Mouse (Mus musculus) adrenal gland, postnatal 14 days (tissue): Measurements from ENCODE around the gene Dmac2. TPM values are rescaled to one million over a fixed set of nuclear protein-coding genes. Genes with fewer than 3 reads are reported as not detected.

Source experiments
- DNase-seq: peaks from one replicate; pipeline ENCODE4 v3.0.0; 2021; ENCODE audit warnings: mixed read lengths
- total RNA-seq: library from RNA; stranded (reverse); gene quantifications from 2 replicates; pipeline ENCODE4 v1.2.3, GENCODE M21; 2021

Dmac2 gene
- total RNA-seq, 1 experiment from 2014 or later = 37.4 TPM

- no peak for DNase-seq
Measured at GRCm38 (mm10) chr7:25652244-25652759, 33.1 kb downstream of the Dmac2 start.

GRCm38 (mm10) chr7:25655601-25656428 lies 36.6 kb downstream of the Dmac2 start:
- peak; percentile 39 for DNase-seq

GRCm38 (mm10) chr7:25657785-25658184 lies 38.6 kb downstream of the Dmac2 start:
- DNase-seq = peak; percentile 45

- DNase-seq = peak; percentile 99
Measured at GRCm38 (mm10) chr7:25658657-25659472, 39.7 kb downstream of the Dmac2 start, which contains the start of the genes Bckdha and Exosc5. Gene Bckdha, minus strand, starts transcription at chr7:25658981. Gene Exosc5, plus strand, starts transcription at chr7:25659164.

- DNase-seq = no peak
Measured at GRCm38 (mm10) chr7:25666381-25666780, 47.2 kb downstream of the Dmac2 start.

GRCm38 (mm10) chr7:25669158-25669557 lies 49.9 kb downstream of the Dmac2 start:
- DNase-seq = no peak

- no peak for DNase-seq
Measured at GRCm38 (mm10) chr7:25669631-25670030, 50.4 kb downstream of the Dmac2 start.

- no peak for DNase-seq
Measured at GRCm38 (mm10) chr7:25670096-25670495, 50.9 kb downstream of the Dmac2 start.

GRCm38 (mm10) chr7:25671686-25672085 lies 52.5 kb downstream of the Dmac2 start:
- no peak for DNase-seq

- no peak for DNase-seq
Measured at GRCm38 (mm10) chr7:25672442-25672841, 53.2 kb downstream of the Dmac2 start.

- no peak for DNase-seq
Measured at GRCm38 (mm10) chr7:25674297-25674696, 55.1 kb downstream of the Dmac2 start.

- no peak for DNase-seq
Measured at GRCm38 (mm10) chr7:25674719-25675300, 55.6 kb downstream of the Dmac2 start, which contains the start of gene Tmem91. Gene Tmem91, minus strand, starts transcription at chr7:25675166.

Other genes starting within 250 kb of the Dmac2 start
- gene Cnfn, start 249.7 kb upstream of the Dmac2 start, total RNA-seq = not detected in 2 replicates
- gene Lipe, start 220.7 kb upstream of the Dmac2 start, total RNA-seq = 400 and 439 TPM in 2 replicates
- 0.53 TPM in 1 of 2 replicates, not detected in the other for gene Cxcl17, start 206.5 kb upstream of the Dmac2 start, total RNA-seq
- 16.1 and 21.2 TPM in 2 replicates for gene Ceacam1, start 141.8 kb upstream of the Dmac2 start, total RNA-seq
- 1.8 and 5.6 TPM in 2 replicates for gene Ceacam2, start 79.6 kb upstream of the Dmac2 start, total RNA-seq
- not detected in 2 replicates for gene Erich4, start 3.5 kb upstream of the Dmac2 start, total RNA-seq
- gene B3gnt8, start 7.2 kb downstream of the Dmac2 start, total RNA-seq = 3.6 and 6.2 TPM in 2 replicates
- gene Bckdha, start 39.6 kb downstream of the Dmac2 start, total RNA-seq = 255 and 258 TPM in 2 replicates
- 43.3 and 53.2 TPM in 2 replicates for gene Exosc5, start 39.8 kb downstream of the Dmac2 start, total RNA-seq
- 0.78 and 0.86 TPM in 2 replicates for gene Tmem91, start 55.8 kb downstream of the Dmac2 start, total RNA-seq
- 17.8 TPM in 2 replicates for gene B9d2, start 61.4 kb downstream of the Dmac2 start, total RNA-seq
- 52.7 and 68.0 TPM in 2 replicates for gene Tgfb1, start 67.6 kb downstream of the Dmac2 start, total RNA-seq
- 43.8 and 45.0 TPM in 2 replicates for gene Ccdc97, start 99.7 kb downstream of the Dmac2 start, total RNA-seq
- 119 and 130 TPM in 2 replicates for gene Hnrnpul1, start 135.3 kb downstream of the Dmac2 start, total RNA-seq
- 44.8 and 57.9 TPM in 2 replicates for gene Axl, start 169.3 kb downstream of the Dmac2 start, total RNA-seq
- 2.9 and 3.3 TPM in 2 replicates for gene Cyp2s1, start 197.5 kb downstream of the Dmac2 start, total RNA-seq